Mouse (Mus musculus): ENCODE data around the gene Sh3gl1.

DNA sequence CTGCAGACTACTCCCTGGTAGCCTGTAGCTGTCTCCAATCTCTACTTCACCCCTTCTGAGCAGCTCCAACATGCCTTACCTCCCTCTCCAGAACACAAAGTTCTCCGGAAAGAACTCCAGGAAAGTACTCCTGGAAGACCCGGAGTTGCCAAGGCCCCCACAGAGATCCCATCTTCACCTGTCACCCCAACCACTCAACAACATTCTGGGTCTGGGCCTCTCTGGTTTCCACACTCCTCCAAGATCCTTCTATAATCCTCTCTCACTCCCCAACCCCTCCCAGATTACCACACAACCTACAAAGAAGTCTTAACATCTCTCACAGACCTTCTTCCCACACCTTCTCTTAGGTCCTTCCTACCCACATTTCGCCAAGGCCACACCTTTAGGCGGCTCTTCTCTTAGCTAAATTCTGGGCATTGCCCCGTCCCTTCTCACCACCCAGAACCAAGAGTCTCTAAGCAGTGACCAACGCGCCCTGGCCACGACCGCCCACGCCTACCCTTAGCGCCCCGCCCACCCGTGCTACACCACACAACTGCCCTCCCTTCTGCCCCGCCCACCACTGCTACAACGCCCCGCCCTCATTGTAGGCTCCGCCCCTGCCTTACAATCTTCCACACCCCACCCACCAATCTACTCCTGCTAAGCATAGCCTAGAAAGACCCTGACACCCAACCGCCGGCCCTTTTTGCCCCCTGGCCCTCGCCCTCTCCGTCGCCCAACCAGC lies 37.8 kb upstream of the Sh3gl1 start:
- TF ChIP-seq POLR2A (IDR thresholded peaks at IDR 0.05; ENCODE audit: borderline replicate concordance, insufficient read depth, low read length): no peak
- no peak for TF ChIP-seq CTCF (IDR thresholded peaks at IDR 0.05; ENCODE audit: borderline replicate concordance, insufficient read depth, low read depth, low read length)
